Mouse (Mus musculus) adrenal gland, adult 8-10 months (tissue): ENCODE measurements at regions not wholly inside any gene's neighbourhood (a gene's known extent, or its start where the extent isn't known, plus 50 kb on each side); places are given as distances from the start of the nearest gene placed in this dataset.
"Not testable (repeated sequence)": the region's sequence is repeated elsewhere in the genome, so short reads cannot be mapped to it uniquely, and the experiment has no call there.

Source experiments
- DNase-seq: peaks from one replicate; pipeline ENCODE4 v3.0.0; 2022

GRCm38 (mm10) chr11:24925135-24925534 lies 847.3 kb downstream of the Bcl11a start:
- no peak for DNase-seq

- no peak for DNase-seq
These were observed 865.8 kb downstream of the Bcl11a start for GRCm38 (mm10) chr11:24943646-24944045.

GRCm38 (mm10) chr11:24951161-24951560 lies 873.3 kb downstream of the Bcl11a start:
- no peak for DNase-seq

- DNase-seq: no peak
These were observed 894.5 kb downstream of the Bcl11a start for GRCm38 (mm10) chr11:24972359-24972758.

- no peak for DNase-seq
These were observed 902.4 kb downstream of the Bcl11a start for GRCm38 (mm10) chr11:24980193-24980665.

- no peak for DNase-seq
These were observed 905.3 kb downstream of the Bcl11a start for GRCm38 (mm10) chr11:24983060-24983629.

- peak; percentile 84 for DNase-seq
These were observed 927.6 kb downstream of the Bcl11a start for GRCm38 (mm10) chr11:25005491-25005890.

GRCm38 (mm10) chr11:25026786-25027185 lies 948.9 kb downstream of the Bcl11a start:
- DNase-seq: no peak

GRCm38 (mm10) chr11:25040983-25041382 lies 963.1 kb downstream of the Bcl11a start:
- DNase-seq: no peak

- no peak for DNase-seq
These were observed 964.9 kb downstream of the Bcl11a start for GRCm38 (mm10) chr11:25042763-25043162.

GRCm38 (mm10) chr11:25045339-25045738 lies 967.5 kb downstream of the Bcl11a start:
- no peak for DNase-seq

- no peak for DNase-seq
These were observed 968.1 kb downstream of the Bcl11a start for GRCm38 (mm10) chr11:25045977-25046376.

- DNase-seq: no peak
These were observed 977.8 kb downstream of the Bcl11a start for GRCm38 (mm10) chr11:25055698-25056097.

GRCm38 (mm10) chr11:25057093-25057521 lies 979.3 kb downstream of the Bcl11a start:
- no peak for DNase-seq

GRCm38 (mm10) chr11:25057543-25057942 lies 979.7 kb downstream of the Bcl11a start:
- no peak for DNase-seq

GRCm38 (mm10) chr11:25063042-25063441 lies 985.2 kb downstream of the Bcl11a start:
- DNase-seq: no peak

GRCm38 (mm10) chr11:25063978-25064377 lies 986.1 kb downstream of the Bcl11a start:
- DNase-seq: no peak

GRCm38 (mm10) chr11:25099976-25100375 lies 1022.1 kb downstream of the Bcl11a start:
- DNase-seq: not testable (repeated sequence)

- no peak for DNase-seq
These were observed 1026.6 kb downstream of the Bcl11a start for GRCm38 (mm10) chr11:25104432-25104831.

- no peak for DNase-seq
These were observed 1046.6 kb downstream of the Bcl11a start for GRCm38 (mm10) chr11:25124458-25124857.

GRCm38 (mm10) chr11:25142226-25142625 lies 1064.4 kb downstream of the Bcl11a start:
- DNase-seq: no peak

- DNase-seq: no peak
These were observed 1065.0 kb downstream of the Bcl11a start for GRCm38 (mm10) chr11:25142833-25143232.

- DNase-seq: no peak
These were observed 1063.3 kb downstream of the 5730522E02Rik start for GRCm38 (mm10) chr11:25147287-25147686.

GRCm38 (mm10) chr11:25156705-25157104 lies 1053.9 kb downstream of the 5730522E02Rik start:
- no peak for DNase-seq
